Mouse (Mus musculus): ENCODE measurements around the gene Pus7. TPM values are rescaled to one million over a fixed set of nuclear protein-coding genes. Genes with fewer than 3 reads are reported as not detected.
"Not testable (repeated sequence)": the region's sequence is repeated elsewhere in the genome, so short reads cannot be mapped to it uniquely, and the experiment has no call there.

Pus7 gene
- polyA plus RNA-seq, 1 experiment from 2014 or later = 30.2 TPM

DNA sequence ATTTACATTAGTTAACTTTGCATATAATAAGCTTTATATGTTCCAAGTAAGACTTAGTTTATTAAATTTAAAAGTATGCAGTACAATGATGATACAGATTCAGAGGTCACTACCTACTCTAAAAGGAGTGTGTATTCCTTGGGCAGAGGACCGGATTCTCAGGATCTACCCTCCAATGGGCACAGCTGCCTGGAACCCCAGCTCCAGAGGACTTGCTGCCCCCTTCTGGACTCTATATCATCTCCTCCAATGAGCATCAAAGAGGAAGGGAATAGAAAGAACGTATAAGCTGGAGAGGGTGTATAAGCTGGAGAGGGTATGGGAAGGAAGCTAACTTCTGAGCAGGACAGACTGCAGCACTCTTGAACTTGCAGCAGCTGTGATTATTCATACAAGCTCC is 33.6 kb downstream of the Pus7 start:
- H3K36me3 ChIP-seq = peaks cover 37% of the 10 kb centered on the region
- no peaks in the 10 kb centered on the region for H3K4me1 ChIP-seq
- WGBS = 68% methylated on average over 2 of the region's 2 CpGs
- no peak overlapping the region for H3K9ac ChIP-seq
- H3K4me2 ChIP-seq (replicated peaks) = no peak overlapping the region
- no peaks in the 10 kb centered on the region for H3K9me3 ChIP-seq (replicated peaks)
- no peaks in the 10 kb centered on the region for H3K27me3 ChIP-seq
- no peak for ATAC-seq (ENCODE audit: insufficient number of reproducible peaks, low FRiP score, low TSS enrichment, low read depth)
- H3K27ac ChIP-seq (replicated peaks) = no peak overlapping the region
- no peak overlapping the region for H3K4me3 ChIP-seq (replicated peaks)

DNA sequence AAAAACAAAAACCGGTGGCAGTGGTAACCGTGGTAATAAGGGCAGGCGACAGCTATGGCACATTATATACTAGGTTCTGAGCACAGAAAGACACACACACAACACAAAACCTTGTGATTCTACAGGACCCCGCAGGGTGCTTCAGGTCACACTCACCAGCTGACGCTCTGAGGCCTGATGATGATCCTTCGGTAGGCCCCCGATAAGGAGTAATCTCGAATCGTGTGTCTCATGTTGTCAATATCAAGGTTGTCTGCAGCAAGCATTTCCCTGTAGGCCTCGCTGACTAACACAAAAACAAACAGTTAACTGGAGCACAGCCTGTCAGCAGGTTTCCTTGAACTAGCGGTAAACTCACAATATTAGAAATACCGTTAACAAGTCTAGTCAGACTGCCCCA is 40.2 kb downstream of the Pus7 start:
- Histone ChIP-seq H3K4me1 (no peaks in the 10 kb centered on the region), H3K27ac (replicated peaks) (no peak overlapping the region), H3K27me3 (no peaks in the 10 kb centered on the region), H3K36me3 (peaks cover 70% of the 10 kb centered on the region), H3K9me3 (replicated peaks) (no peaks in the 10 kb centered on the region), H3K4me3 (replicated peaks) (no peak overlapping the region), H3K9ac (no peak overlapping the region), H3K4me2 (replicated peaks) (no peak overlapping the region)
- 93% methylated on average over 12 of the region's 12 CpGs for WGBS
- ATAC-seq (ENCODE audit: insufficient number of reproducible peaks, low FRiP score, low TSS enrichment, low read depth) = no peak

DNA sequence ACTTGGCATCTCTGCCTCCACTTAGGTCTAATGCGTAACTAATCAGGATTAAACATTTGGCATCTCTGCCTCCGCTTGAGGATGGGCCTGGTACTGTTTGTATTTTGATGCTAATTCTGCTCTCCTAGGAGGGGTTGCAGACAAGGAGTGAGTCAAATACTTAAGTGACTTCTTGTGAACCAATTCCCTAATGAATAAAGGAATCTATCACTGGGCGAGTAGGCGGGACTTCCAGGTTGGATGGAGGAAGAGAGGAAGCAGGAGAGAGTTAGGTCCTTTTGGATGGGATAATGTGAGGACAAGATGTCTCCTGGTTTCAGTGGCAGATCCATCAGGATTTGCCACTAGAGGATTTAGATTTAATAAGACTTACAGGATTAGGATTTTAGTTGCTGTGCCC is 46.4 kb downstream of the Pus7 start:
- Histone ChIP-seq H3K4me1 (no peaks in the 10 kb centered on the region), H3K27me3 (no peaks in the 10 kb centered on the region), H3K4me3 (replicated peaks) (no peak overlapping the region), H3K9ac (no peak overlapping the region), H3K27ac (replicated peaks) (no peak overlapping the region), H3K9me3 (replicated peaks) (no peaks in the 10 kb centered on the region), H3K4me2 (replicated peaks) (no peak overlapping the region), H3K36me3 (peaks cover 16% of the 10 kb centered on the region)
- WGBS = 69% methylated on average over 4 of the region's 4 CpGs
- ATAC-seq (ENCODE audit: insufficient number of reproducible peaks, low FRiP score, low TSS enrichment, low read depth) = no peak

DNA sequence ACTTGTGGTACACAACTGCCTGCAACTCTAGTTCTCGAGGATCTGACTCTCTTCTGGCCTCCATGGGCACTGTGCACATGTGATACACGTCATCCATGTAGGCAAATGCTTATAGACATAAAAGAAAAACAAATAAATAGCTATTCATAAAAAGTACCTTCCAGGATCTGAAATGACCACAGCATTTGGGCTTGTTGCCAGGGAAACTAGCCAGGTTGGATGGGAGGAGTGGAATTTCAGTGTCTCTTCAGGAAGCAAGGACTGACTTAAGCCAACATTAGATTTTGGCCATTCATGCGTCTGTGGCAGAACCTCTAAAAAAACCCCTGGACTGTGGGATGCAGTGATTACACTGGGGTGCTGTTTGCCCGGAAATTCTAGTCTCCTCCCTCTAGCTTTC is 47.1 kb downstream of the Pus7 start:
- Histone ChIP-seq H3K4me2 (replicated peaks) (no peak overlapping the region), H3K27ac (replicated peaks) (no peak overlapping the region), H3K9me3 (replicated peaks) (no peaks in the 10 kb centered on the region), H3K36me3 (peaks cover 12% of the 10 kb centered on the region), H3K27me3 (no peaks in the 10 kb centered on the region), H3K4me3 (replicated peaks) (no peak overlapping the region), H3K4me1 (no peaks in the 10 kb centered on the region), H3K9ac (no peak overlapping the region)
- ATAC-seq (ENCODE audit: insufficient number of reproducible peaks, low FRiP score, low TSS enrichment, low read depth) = no peak
- WGBS = 62% methylated on average over 4 of the region's 4 CpGs

DNA sequence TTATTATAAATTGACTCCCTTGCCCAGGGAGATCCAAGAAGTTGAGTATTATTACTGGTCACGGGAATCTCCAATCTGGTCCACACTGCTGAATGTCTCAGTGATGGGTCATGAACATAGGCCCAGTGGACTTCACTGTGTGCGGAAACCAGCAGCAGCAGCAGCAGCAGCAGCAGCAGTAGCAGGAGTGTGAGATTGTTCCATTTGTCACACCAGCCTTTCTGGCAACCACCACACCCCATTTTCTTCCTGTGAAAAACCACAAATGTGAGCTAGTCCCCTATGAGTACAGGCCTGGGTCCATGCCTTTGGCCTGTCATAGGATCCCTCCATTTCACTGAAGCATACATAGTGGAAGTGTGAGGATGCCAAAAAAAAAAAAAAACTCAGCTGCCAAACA is 61.6 kb downstream of the Pus7 start:
- Histone ChIP-seq H3K4me3 (replicated peaks) (no peak overlapping the region), H3K4me2 (replicated peaks) (no peak overlapping the region), H3K36me3 (no peaks in the 10 kb centered on the region), H3K27ac (replicated peaks) (no peak overlapping the region), H3K27me3 (no peaks in the 10 kb centered on the region), H3K4me1 (no peaks in the 10 kb centered on the region), H3K9ac (no peak overlapping the region), H3K9me3 (replicated peaks) (no peaks in the 10 kb centered on the region)
- no peak for ATAC-seq (ENCODE audit: insufficient number of reproducible peaks, low FRiP score, low TSS enrichment, low read depth)
- WGBS = 91% methylated on average over 2 of the region's 2 CpGs

DNA sequence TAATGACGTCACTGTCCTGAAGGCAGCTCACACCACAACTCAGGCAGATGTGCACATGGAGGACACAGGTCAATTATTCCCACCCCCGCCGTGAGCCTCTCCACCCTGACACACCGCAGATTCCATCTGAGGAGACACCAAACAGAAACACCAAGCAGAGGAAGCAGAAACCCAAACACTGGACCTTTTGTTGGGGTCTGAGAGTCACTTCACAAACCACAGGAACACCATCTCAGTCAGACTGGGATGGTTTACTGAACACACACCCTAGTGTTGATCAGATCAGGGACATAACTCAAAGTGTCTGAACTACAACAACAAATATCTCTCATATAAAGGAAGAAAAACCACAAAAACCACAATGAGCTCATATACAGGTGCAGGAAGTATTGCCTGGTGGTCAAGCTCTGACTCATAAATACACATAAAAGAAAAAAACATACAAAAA is 64.6 kb downstream of the Pus7 start:
- Histone ChIP-seq H3K36me3 (no peaks in the 10 kb centered on the region), H3K4me1 (no peaks in the 10 kb centered on the region), H3K9ac (no peak overlapping the region), H3K27ac (replicated peaks) (no peak overlapping the region), H3K27me3 (no peaks in the 10 kb centered on the region), H3K4me2 (replicated peaks) (no peak overlapping the region), H3K9me3 (replicated peaks) (no peaks in the 10 kb centered on the region), H3K4me3 (replicated peaks) (no peak overlapping the region)
- 66% methylated on average over 4 of the region's 4 CpGs for WGBS
- no peak for ATAC-seq (ENCODE audit: insufficient number of reproducible peaks, low FRiP score, low TSS enrichment, low read depth)

DNA sequence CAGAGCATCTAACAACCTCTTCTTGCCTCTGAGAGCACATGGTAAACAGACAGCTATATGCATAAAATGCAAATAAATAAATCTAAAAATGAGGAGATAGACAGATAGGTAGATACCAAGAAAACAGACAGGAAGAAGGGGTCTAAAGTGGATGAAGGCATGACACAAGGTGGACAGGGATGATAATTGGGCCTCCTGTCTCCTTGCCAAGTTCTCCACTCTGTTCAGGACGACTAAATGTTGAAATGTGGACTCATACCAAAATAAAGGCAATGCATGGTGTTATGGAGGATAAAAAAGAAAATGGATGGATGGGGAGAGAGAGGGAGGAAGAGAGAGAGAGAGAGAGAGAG is 65.4 kb downstream of the Pus7 start:
- no peak overlapping the region for H3K27ac ChIP-seq (replicated peaks)
- no peak overlapping the region for H3K4me2 ChIP-seq (replicated peaks)
- H3K9ac ChIP-seq = no peak overlapping the region
- no peaks in the 10 kb centered on the region for H3K4me1 ChIP-seq
- ATAC-seq (ENCODE audit: insufficient number of reproducible peaks, low FRiP score, low TSS enrichment, low read depth) = no peak
- 51% methylated on average over 1 of the region's 1 CpGs for WGBS
- H3K36me3 ChIP-seq = no peaks in the 10 kb centered on the region
- H3K4me3 ChIP-seq (replicated peaks) = no peak overlapping the region
- H3K27me3 ChIP-seq = no peaks in the 10 kb centered on the region
- no peaks in the 10 kb centered on the region for H3K9me3 ChIP-seq (replicated peaks)

DNA sequence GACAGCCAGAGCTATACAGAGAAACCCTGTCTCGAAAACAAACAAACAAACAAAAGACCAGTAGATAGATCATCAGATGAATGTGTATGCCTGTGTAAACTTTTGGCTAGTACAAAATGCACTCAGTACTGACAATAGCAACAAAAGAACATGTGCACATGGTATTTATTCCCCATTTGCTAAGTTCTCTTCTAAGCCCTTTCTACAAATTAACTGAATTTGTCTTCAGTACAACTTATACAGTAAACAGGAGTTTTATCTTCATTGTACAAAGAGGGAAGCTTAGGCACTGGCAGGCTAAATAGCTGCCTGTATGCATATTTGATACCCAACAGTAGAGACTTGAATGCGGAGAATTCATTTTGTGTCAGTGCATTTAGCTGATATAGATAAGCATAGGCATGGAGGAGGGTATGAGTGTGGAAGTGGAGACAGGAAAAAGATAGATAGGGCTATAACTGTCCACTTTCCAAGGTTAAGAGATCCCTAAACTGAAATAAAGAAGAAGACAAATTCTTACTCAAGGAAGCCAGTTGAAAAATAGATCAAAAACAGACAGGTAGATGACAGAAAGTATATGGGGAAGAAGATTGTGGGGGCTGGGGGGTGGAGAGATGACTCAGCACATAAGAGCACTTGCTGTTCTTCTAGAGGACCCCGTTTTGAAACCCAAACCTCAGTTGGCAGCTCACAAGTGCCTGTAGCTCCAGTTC is 65.9 kb downstream of the Pus7 start:
- H3K36me3 ChIP-seq = no peaks in the 10 kb centered on the region
- no peaks in the 10 kb centered on the region for H3K9me3 ChIP-seq (replicated peaks)
- ATAC-seq (ENCODE audit: insufficient number of reproducible peaks, low FRiP score, low TSS enrichment, low read depth) = no peak
- H3K4me2 ChIP-seq (replicated peaks) = no peak overlapping the region
- 63% methylated on average over 3 of the region's 3 CpGs for WGBS
- no peaks in the 10 kb centered on the region for H3K27me3 ChIP-seq
- H3K4me1 ChIP-seq = no peaks in the 10 kb centered on the region
- H3K9ac ChIP-seq = no peak overlapping the region
- no peak overlapping the region for H3K27ac ChIP-seq (replicated peaks)
- H3K4me3 ChIP-seq (replicated peaks) = no peak overlapping the region

DNA sequence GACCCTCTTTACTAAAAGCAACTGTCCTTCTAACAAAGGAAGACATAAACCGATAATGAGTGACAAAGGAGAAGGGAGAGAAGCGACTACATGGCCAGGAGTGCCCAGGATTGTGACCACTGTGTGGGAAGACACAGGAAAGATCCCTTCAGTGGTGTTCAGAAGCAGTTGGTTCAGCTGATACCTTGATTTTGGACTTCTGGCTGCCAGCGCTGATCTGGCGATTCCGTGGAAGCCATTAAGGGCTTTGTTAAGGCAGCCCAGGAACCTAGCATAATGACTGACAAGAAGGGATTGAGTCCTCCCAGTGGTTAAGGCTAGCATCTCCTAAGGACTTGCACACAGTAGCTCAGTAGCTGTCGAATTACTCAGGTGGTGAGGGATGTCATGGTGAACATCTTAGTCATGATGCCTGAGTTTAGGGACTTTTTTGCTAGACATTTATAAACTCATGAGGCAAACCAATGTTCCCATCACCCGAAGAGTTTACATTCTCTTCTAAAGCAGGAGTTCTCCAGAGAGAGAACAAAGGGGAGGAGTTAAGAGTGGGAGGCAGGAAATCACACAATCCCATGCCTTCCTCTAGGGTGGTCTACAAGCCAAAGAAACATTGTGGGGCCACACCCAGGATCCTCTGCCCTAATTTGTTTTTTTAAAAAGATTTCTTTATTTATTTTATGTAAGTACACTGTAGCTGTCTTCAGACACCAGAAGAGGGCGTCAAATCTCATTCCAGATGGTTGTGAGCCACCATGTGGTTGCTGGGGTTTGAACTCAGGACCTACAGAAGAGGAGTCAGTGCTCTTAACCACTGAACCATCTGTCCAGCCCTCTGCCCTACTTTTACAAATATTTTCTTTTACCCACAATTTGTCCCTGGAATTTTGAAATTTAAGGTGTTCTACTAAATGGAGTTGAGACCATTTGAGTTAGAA is 69.8 kb downstream of the Pus7 start:
- WGBS = 89% methylated on average over 8 of the region's 8 CpGs
- no peak for ATAC-seq (ENCODE audit: insufficient number of reproducible peaks, low FRiP score, low TSS enrichment, low read depth)

DNA sequence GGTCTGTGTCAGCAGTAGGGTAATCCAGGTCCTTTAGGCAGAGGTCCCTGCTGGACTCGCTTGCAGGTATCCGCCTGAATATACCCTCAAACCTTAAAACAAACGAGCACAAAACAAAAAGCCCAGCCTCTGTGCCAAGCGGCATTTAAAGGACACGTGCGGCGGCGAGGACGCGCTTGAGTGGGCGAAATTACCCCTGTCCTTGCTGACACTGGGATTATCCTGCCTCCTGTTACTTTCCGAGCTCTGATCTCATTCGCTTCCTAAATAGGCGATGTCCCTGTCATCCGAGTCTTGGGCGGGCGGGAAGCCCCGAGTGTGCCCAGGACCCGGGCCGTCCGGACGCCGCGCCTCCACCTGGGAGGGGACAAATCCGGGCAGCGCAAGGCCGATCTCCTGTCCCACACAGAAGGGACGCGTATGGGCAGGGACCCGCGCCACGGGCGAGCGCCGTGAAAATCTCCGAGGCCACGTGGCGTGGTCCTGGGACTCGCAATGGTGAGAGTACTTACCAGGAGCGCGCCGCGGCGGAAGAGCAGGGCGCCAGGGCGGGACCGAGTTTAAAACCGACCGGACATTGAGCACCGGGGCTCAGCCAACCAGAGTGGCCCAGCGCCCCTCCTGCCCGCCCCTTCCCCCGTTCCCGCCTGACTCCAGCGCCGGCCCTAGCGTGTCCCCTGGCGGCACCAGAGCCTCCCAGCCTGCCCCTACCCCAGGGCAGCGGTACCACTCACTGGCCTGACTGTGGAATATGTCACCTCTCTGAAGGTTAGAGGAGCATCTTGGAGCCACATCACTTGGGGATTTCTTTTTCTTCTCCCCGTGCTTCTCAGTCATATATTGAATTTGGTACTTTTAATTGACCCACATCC is 71.1 kb downstream of the Pus7 start:
- Histone ChIP-seq H3K9me3 (replicated peaks) (peaks cover 14% of the 10 kb centered on the region), H3K9ac (peak overlapping the region; percentile 48), H3K36me3 (peaks cover 28% of the 10 kb centered on the region), H3K4me1 (no peaks in the 10 kb centered on the region), H3K27me3 (no peaks in the 10 kb centered on the region), H3K27ac (replicated peaks) (peak overlapping the region; percentile 63), H3K4me2 (replicated peaks) (peak overlapping the region; percentile 75), H3K4me3 (replicated peaks) (peak overlapping the region; percentile 75)
- 1% methylated on average over 60 of the region's 60 CpGs for WGBS
- peak; percentile 98 for ATAC-seq (ENCODE audit: insufficient number of reproducible peaks, low FRiP score, low TSS enrichment, low read depth)

More for the DNA sequence above, 69.8 kb downstream of the Pus7 start:
- Histone ChIP-seq H3K4me3 (replicated peaks) (no peak overlapping the region), H3K4me2 (replicated peaks) (no peak overlapping the region), H3K9ac (no peak overlapping the region), H3K27ac (replicated peaks) (no peak overlapping the region), H3K27me3 (no peaks in the 10 kb centered on the region), H3K9me3 (replicated peaks) (peaks cover 8% of the 10 kb centered on the region; the same call in 1 of the 2 replicates), H3K4me1 (no peaks in the 10 kb centered on the region), H3K36me3 (peaks cover 18% of the 10 kb centered on the region)

DNA sequence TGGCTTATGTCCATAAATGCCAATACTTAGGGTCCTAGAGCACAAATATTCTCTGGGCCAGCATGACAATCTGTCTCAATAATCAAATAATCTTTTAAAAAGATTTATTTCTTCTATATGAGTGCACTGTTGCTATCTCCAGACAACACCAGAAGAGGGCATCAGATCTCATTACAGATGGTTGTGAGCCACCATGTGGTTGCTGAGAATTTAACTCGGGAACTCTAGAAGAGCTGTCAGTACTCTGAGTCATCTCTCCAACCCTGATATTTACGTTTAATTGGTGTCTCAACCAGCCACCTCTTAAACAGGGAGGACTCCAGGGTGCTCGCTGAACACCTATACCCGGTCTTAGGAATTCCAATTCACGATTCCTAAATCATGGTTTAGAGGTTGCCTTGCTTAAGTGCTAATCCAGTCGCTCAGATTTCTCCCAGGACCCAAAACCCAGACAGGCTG is 71.8 kb downstream of the Pus7 start:
- not testable (repeated sequence) for H3K4me1 ChIP-seq; H3K27me3 ChIP-seq; ATAC-seq (ENCODE audit: insufficient number of reproducible peaks, low FRiP score, low TSS enrichment, low read depth)
- 42% methylated on average over 6 of the region's 6 CpGs for WGBS
- peaks cover 34% of the 10 kb centered on the region for H3K36me3 ChIP-seq
- peak overlapping the region; percentile 75 for H3K4me2 ChIP-seq (replicated peaks)
- H3K4me3 ChIP-seq (replicated peaks) = peak overlapping the region; percentile 75
- peak overlapping the region; percentile 63 for H3K27ac ChIP-seq (replicated peaks)
- H3K9ac ChIP-seq = peak overlapping the region; percentile 48; the same call in 1 of the 2 replicates
- H3K9me3 ChIP-seq (replicated peaks) = peaks cover 20% of the 10 kb centered on the region
